Mouse (Mus musculus) bone marrow macrophage, adult 2 months (primary cell): ENCODE measurements around the gene Heatr4.

Experiments
- CTCF ChIP-seq: IDR thresholded peaks from 2 replicates; pipeline ENCODE4 v1.5.1; 2012; ENCODE audit warnings: low read depth, mild to moderate bottlenecking, low read length, moderate library complexity
- POLR2A ChIP-seq: IDR thresholded peaks from 2 replicates; pipeline ENCODE4 v1.6.1; 2012; ENCODE audit warnings: mild to moderate bottlenecking, low read depth, low read length, borderline replicate concordance

DNA sequence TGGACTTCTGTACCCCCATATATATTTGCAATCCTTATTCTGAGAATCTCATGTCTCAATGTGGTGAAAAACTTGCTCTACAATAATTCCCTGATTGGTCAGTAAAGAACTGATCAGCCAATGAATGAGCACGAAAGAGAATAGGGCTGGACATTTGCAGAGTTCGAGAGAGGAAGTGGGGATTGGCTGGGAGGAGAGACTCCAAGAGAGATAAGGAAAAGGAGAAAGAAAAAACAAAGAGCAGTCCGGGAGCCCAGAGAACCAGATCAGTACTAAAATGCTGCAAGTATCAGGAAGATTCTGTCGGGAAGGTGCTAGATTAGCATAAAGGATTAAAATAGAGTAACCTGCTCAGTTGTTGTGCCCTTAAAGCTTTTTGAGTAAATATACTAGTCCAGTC, 35.6 kb downstream of the Heatr4 start:
- no peak for TF ChIP-seq POLR2A
- no peak for TF ChIP-seq CTCF
